Mouse (Mus musculus) lung, embryonic 16.5 days (tissue): ENCODE measurements around the gene Ikzf2. TPM values are rescaled to one million over a fixed set of nuclear protein-coding genes. Genes with fewer than 3 reads are reported as not detected.

ENCODE experiments used
- ATAC-seq: fragments of 200-750 bp; cut with Nextera tagmentation; 2 replicates; pipeline ENCODE4 v1.8.0; 2017; ENCODE audit warnings: low read depth, mild to moderate bottlenecking, moderate library complexity
- H3K27ac ChIP-seq: fragments of 300-500 bp; sonication (generic); 2 replicates; pipeline ENCODE4 v1.5.1; 2014; ENCODE audit warnings: mild to moderate bottlenecking, control low read depth, low read length
- H3K27me3 ChIP-seq: fragments of 300-500 bp; sonication (generic); 2 replicates; pipeline ENCODE4 v1.6.1; 2014; ENCODE audit warnings: low read depth, low read length, mixed read lengths; ENCODE audit not compliant: control insufficient read depth, insufficient read depth
- H3K36me3 ChIP-seq: fragments of 300-500 bp; sonication (generic); 2 replicates; pipeline ENCODE4 v1.6.1; 2014; ENCODE audit warnings: low read length; ENCODE audit not compliant: control insufficient read depth, insufficient read depth
- H3K4me1 ChIP-seq: fragments of 300-500 bp; sonication (generic); replicated peaks from 2 replicates; pipeline ENCODE4 v1.6.1; 2014; ENCODE audit warnings: low read length, mixed read lengths; ENCODE audit not compliant: control insufficient read depth, insufficient read depth
- H3K4me2 ChIP-seq: fragments of 300-500 bp; sonication (generic); 2 replicates; pipeline ENCODE4 v1.6.1; 2014; ENCODE audit warnings: low read depth, low read length, control low read depth
- H3K4me3 ChIP-seq: fragments of 300-500 bp; sonication (generic); 2 replicates; pipeline ENCODE4 v1.5.1; 2014; ENCODE audit warnings: mild to moderate bottlenecking, low read length, control low read depth
- H3K9ac ChIP-seq: fragments of 300-500 bp; sonication (generic); 2 replicates; pipeline ENCODE4 v1.6.1; 2014; ENCODE audit warnings: low read length, control low read depth
- H3K9me3 ChIP-seq: fragments of 300-500 bp; sonication (generic); 2 replicates; pipeline ENCODE4 v1.6.1; 2016; ENCODE audit warnings: low read length; ENCODE audit not compliant: control insufficient read depth
- WGBS: fragments of 180-500 bp; shearing (Covaris S2); extraction: QIAGEN DNeasy Blood & Tissue Kit; methylation state at CpG from one replicate; pipeline ENCODE4 v1.1.7; 2014; 5-methylcytosine and 5-hydroxymethylcytosine counted together
- polyA plus RNA-seq: library from polyadenylated mRNA; unstranded; fragments of >200 nt; fragmentation: Nextera tagmentation; extraction: Ambion mirVana; gene quantifications from 2 replicates; pipeline ENCODE4 v1.2.1, GENCODE M21; 2015

Ikzf2 gene
- polyA plus RNA-seq, 1 experiment from 2014 or later = 3.2 TPM

- 0 out of 2 replicates have a peak, but pooled peaks cover 2% of the 10 kb centered on the region for H3K4me1 ChIP-seq
- peak overlapping the region; percentile 81 for H3K4me3 ChIP-seq
- H3K36me3 ChIP-seq = no peaks in the 10 kb centered on the region
- WGBS = 2% methylated on average over 4 of the region's 4 CpGs
- ATAC-seq = no peak
- no peak overlapping the region for H3K9ac ChIP-seq
- H3K27ac ChIP-seq = no peak overlapping the region
- H3K27me3 ChIP-seq = no peaks in the 10 kb centered on the region
- H3K9me3 ChIP-seq = no peaks in the 10 kb centered on the region
- peak overlapping the region; percentile 85 for H3K4me2 ChIP-seq
Observed at GRCm38 (mm10) chr1:69688118-69688517, 1.1 kb upstream of the Ikzf2 start.

GRCm38 (mm10) chr1:69686741-69687075 lies 337 bp downstream of the Ikzf2 start:
- WGBS = 0% methylated on average over 6 of the region's 6 CpGs
- no peaks in the 10 kb centered on the region for H3K9me3 ChIP-seq
- peak overlapping the region; percentile 83 for H3K27ac ChIP-seq
- H3K4me2 ChIP-seq = peak overlapping the region; percentile 85
- H3K4me1 ChIP-seq = 0 out of 2 replicates have a peak, but pooled peaks cover 2% of the 10 kb centered on the region
- H3K36me3 ChIP-seq = no peaks in the 10 kb centered on the region
- H3K27me3 ChIP-seq = no peaks in the 10 kb centered on the region
- peak overlapping the region; percentile 81 for H3K4me3 ChIP-seq
- peak overlapping the region; percentile 81 for H3K9ac ChIP-seq
- ATAC-seq = no peak

- H3K4me3 ChIP-seq = peak overlapping the region; percentile 81
- H3K36me3 ChIP-seq = no peaks in the 10 kb centered on the region
- peak overlapping the region; percentile 85 for H3K4me2 ChIP-seq
- no peaks in the 10 kb centered on the region for H3K9me3 ChIP-seq
- no peaks in the 10 kb centered on the region for H3K27me3 ChIP-seq
- 0 out of 2 replicates have a peak, but pooled peaks cover 2% of the 10 kb centered on the region for H3K4me1 ChIP-seq
- ATAC-seq = no peak
- peak overlapping the region; percentile 83 for H3K27ac ChIP-seq
- under 1% methylated on average over 13 of the region's 15 CpGs for WGBS
- H3K9ac ChIP-seq = peak overlapping the region; percentile 60
Observed at GRCm38 (mm10) chr1:69685890-69686490, 1.1 kb downstream of the Ikzf2 start.

GRCm38 (mm10) chr1:69685049-69685889 lies 1.8 kb downstream of the Ikzf2 start:
- no peaks in the 10 kb centered on the region for H3K27me3 ChIP-seq
- peak overlapping the region; percentile 85 for H3K4me2 ChIP-seq
- no peaks in the 10 kb centered on the region for H3K36me3 ChIP-seq
- H3K9me3 ChIP-seq = no peaks in the 10 kb centered on the region
- no peak for ATAC-seq
- 2% methylated on average over 11 of the region's 11 CpGs for WGBS
- 0 out of 2 replicates have a peak, but pooled peaks cover 2% of the 10 kb centered on the region for H3K4me1 ChIP-seq
- peak overlapping the region; percentile 83 for H3K27ac ChIP-seq
- H3K9ac ChIP-seq = peak overlapping the region; percentile 60
- peak overlapping the region; percentile 81 for H3K4me3 ChIP-seq

- Histone ChIP-seq H3K9me3 (no peaks in the 10 kb centered on the region), H3K4me3 (peak overlapping the region; percentile 81), H3K4me2 (peak overlapping the region; percentile 85), H3K27me3 (no peaks in the 10 kb centered on the region), H3K36me3 (no peaks in the 10 kb centered on the region), H3K4me1 (0 out of 2 replicates have a peak, but pooled peaks cover 2% of the 10 kb centered on the region), H3K9ac (peak overlapping the region; percentile 54), H3K27ac (no peak overlapping the region)
- 26% methylated on average over 13 of the region's 13 CpGs for WGBS
- ATAC-seq = no peak
Observed at GRCm38 (mm10) chr1:69684280-69685040, 2.6 kb downstream of the Ikzf2 start.

- no peak for ATAC-seq
- WGBS = 54% methylated on average over 3 of the region's 3 CpGs
- no peak overlapping the region; the same call in 1 of the 2 replicates for H3K4me2 ChIP-seq
- H3K27ac ChIP-seq = no peak overlapping the region
- H3K4me3 ChIP-seq = no peak overlapping the region
- H3K36me3 ChIP-seq = no peaks in the 10 kb centered on the region
- no peaks in the 10 kb centered on the region for H3K9me3 ChIP-seq
- H3K27me3 ChIP-seq = no peaks in the 10 kb centered on the region
- 0 out of 2 replicates have a peak, but pooled peaks cover 2% of the 10 kb centered on the region for H3K4me1 ChIP-seq
- no peak overlapping the region for H3K9ac ChIP-seq
Observed at GRCm38 (mm10) chr1:69683851-69684250, 3.2 kb downstream of the Ikzf2 start.

GRCm38 (mm10) chr1:69683058-69683457 lies 4.0 kb downstream of the Ikzf2 start:
- Histone ChIP-seq H3K9ac (no peak overlapping the region), H3K27ac (no peak overlapping the region), H3K9me3 (no peaks in the 10 kb centered on the region), H3K4me1 (0 out of 2 replicates have a peak, but pooled peaks cover 2% of the 10 kb centered on the region), H3K36me3 (no peaks in the 10 kb centered on the region), H3K4me3 (no peak overlapping the region), H3K4me2 (no peak overlapping the region), H3K27me3 (no peaks in the 10 kb centered on the region)
- no peak for ATAC-seq
- 72% methylated on average over 8 of the region's 8 CpGs for WGBS

GRCm38 (mm10) chr1:69682261-69682660 lies 4.8 kb downstream of the Ikzf2 start:
- ATAC-seq = no peak
- no peak overlapping the region for H3K27ac ChIP-seq
- H3K27me3 ChIP-seq = no peaks in the 10 kb centered on the region
- no peaks in the 10 kb centered on the region for H3K36me3 ChIP-seq
- H3K9ac ChIP-seq = no peak overlapping the region
- WGBS = 41% methylated on average over 3 of the region's 3 CpGs
- H3K4me2 ChIP-seq = no peak overlapping the region
- 0 out of 2 replicates have a peak, but pooled peaks cover 2% of the 10 kb centered on the region for H3K4me1 ChIP-seq
- H3K4me3 ChIP-seq = no peak overlapping the region
- no peaks in the 10 kb centered on the region for H3K9me3 ChIP-seq

GRCm38 (mm10) chr1:69681003-69681402 lies 6.0 kb downstream of the Ikzf2 start:
- Histone ChIP-seq H3K36me3 (no peaks in the 10 kb centered on the region), H3K9ac (no peak overlapping the region), H3K4me3 (no peak overlapping the region), H3K4me2 (no peak overlapping the region), H3K9me3 (no peaks in the 10 kb centered on the region), H3K27me3 (no peaks in the 10 kb centered on the region), H3K4me1 (0 out of 2 replicates have a peak, but pooled peaks cover 2% of the 10 kb centered on the region), H3K27ac (no peak overlapping the region)
- 60% methylated on average over 5 of the region's 5 CpGs for WGBS
- ATAC-seq = no peak
